In the genomic region with DNA sequence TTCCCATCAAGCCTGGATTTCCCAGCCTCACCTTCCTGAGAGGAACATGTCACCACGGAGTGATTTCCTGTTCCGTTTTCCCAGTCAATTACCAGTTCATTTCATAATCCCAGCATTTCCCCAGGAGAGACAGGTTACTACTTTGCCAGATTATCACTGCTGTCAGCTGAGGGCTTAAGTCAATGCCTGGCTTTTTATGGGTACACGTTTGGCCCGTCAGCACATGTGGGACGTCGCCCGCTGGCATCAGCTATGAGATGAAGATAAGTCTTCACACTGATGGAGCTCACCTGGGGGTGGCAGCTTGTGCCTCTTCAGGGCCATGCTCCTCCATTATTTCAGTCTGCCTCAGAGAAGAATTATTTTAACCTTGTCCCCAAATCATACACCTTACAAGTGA, we compare ENCODE assay signal across 19 mouse cellular contexts.
"Had no signal": no experiment of that assay in that cellular context is flagged by ENCODE, and none has a peak within 500 bp of the region (broad histone marks: within the 10 kb centered on the region; RNA-seq: fewer than 3 reads in every experiment).

No protein-coding gene starts in this region.

- H3K4me3 ChIP-seq: kidney, embryonic 15.5 days; limb, embryonic 10.5 days; limb, embryonic 13.5 days; liver, embryonic 12.5 days; liver, embryonic 15.5 days; lung, embryonic 15.5 days; megakaryocyte, embryonic 14.5 days; neural tube, embryonic 12.5 days; neural tube, embryonic 15.5 days had no signal

- H3K36me3 ChIP-seq: kidney, embryonic 15.5 days; liver, embryonic 12.5 days; liver, embryonic 15.5 days; lung, embryonic 15.5 days; neural tube, embryonic 12.5 days had no signal

- DNase-seq: kidney, adult 11 months; kidney, adult 8-10 months; kidney, postnatal 10 days; kidney, postnatal 4 days; liver; lung, adult 18-20 months; lung, postnatal 10 days; lung, postnatal 36 days; thymus, postnatal 25 days had no signal

- H3K27me3 ChIP-seq: kidney, embryonic 15.5 days; limb, embryonic 13.5 days; liver, embryonic 12.5 days; liver, embryonic 15.5 days; lung, embryonic 15.5 days; megakaryocyte, embryonic 14.5 days; neural tube, embryonic 12.5 days; neural tube, embryonic 15.5 days had no signal

- ATAC-seq: liver, embryonic 12.5 days had no signal

- H3K4me2 ChIP-seq: kidney, embryonic 15.5 days; limb, embryonic 13.5 days; liver, embryonic 12.5 days; liver, embryonic 15.5 days; lung, embryonic 15.5 days; midbrain, embryonic 11.5 days; neural tube, embryonic 12.5 days; neural tube, embryonic 15.5 days had no signal

- H3K9ac ChIP-seq: kidney, embryonic 15.5 days; limb, embryonic 13.5 days; liver, embryonic 12.5 days; liver, embryonic 15.5 days; lung, embryonic 15.5 days; neural tube, embryonic 12.5 days; neural tube, embryonic 15.5 days had no signal

- H3K27ac ChIP-seq: kidney, embryonic 15.5 days; limb, embryonic 10.5 days; limb, embryonic 13.5 days; liver, embryonic 12.5 days; liver, embryonic 15.5 days; lung, embryonic 15.5 days; neural tube, embryonic 12.5 days; neural tube, embryonic 15.5 days had no signal

- H3K9me3 ChIP-seq: kidney, embryonic 15.5 days; limb, embryonic 10.5 days; limb, embryonic 13.5 days; liver, embryonic 12.5 days; liver, embryonic 15.5 days; lung, embryonic 15.5 days; neural tube, embryonic 12.5 days; neural tube, embryonic 15.5 days had no signal

- H3K4me1 ChIP-seq: kidney, embryonic 15.5 days; liver, embryonic 15.5 days; megakaryocyte, embryonic 14.5 days had no signal
